Mouse (Mus musculus) ES-Bruce4 (cell line): ENCODE results near the gene Tekt5. TPM values are rescaled to one million over a fixed set of nuclear protein-coding genes. Genes with fewer than 3 reads are reported as not detected.

Experiments
- H3K27ac ChIP-seq: 2 replicates; pipeline ENCODE4 v1.5.1; 2012; ENCODE audit warnings: low read length, inconsistent platforms; ENCODE audit not compliant: insufficient read depth
- H3K27me3 ChIP-seq: 2 replicates; pipeline ENCODE4 v1.6.1; 2012; ENCODE audit warnings: mild to moderate bottlenecking, low read length, inconsistent platforms; ENCODE audit not compliant: control insufficient read depth, poor library complexity, insufficient read depth, severe bottlenecking
- H3K36me3 ChIP-seq: 2 replicates; pipeline ENCODE4 v1.6.1; 2012; ENCODE audit warnings: inconsistent platforms, mild to moderate bottlenecking, low read length, moderate library complexity; ENCODE audit not compliant: control insufficient read depth, poor library complexity, insufficient read depth, severe bottlenecking
- H3K4me1 ChIP-seq: one replicate; pipeline ENCODE4 v1.8.1; 2011; ENCODE audit warnings: low read length; ENCODE audit not compliant: control insufficient read depth, insufficient read depth
- H3K4me3 ChIP-seq: 2 replicates; pipeline ENCODE4 v1.5.1; 2011; ENCODE audit warnings: low read depth, mild to moderate bottlenecking, low read length
- H3K9ac ChIP-seq: 2 replicates; pipeline ENCODE4 v1.6.1; 2012; ENCODE audit warnings: low read depth, mild to moderate bottlenecking, inconsistent platforms; ENCODE audit not compliant: poor library complexity, severe bottlenecking
- H3K9me3 ChIP-seq: replicated peaks from 2 replicates; pipeline ENCODE4 v1.6.1; 2012; ENCODE audit warnings: mild to moderate bottlenecking, low read length, inconsistent platforms; ENCODE audit not compliant: control insufficient read depth, poor library complexity, insufficient read depth, severe bottlenecking
- CTCF ChIP-seq: IDR thresholded peaks from one replicate; pipeline ENCODE4 v1.8.1; 2011; ENCODE audit warnings: low read depth, low read length
- EP300 ChIP-seq: IDR thresholded peaks from 2 replicates; pipeline ENCODE4 v1.6.1; 2011; ENCODE audit warnings: low read depth, low read length; ENCODE audit not compliant: insufficient read depth
- POLR2A ChIP-seq: IDR thresholded peaks from one replicate; pipeline ENCODE4 v1.8.1; 2011; ENCODE audit warnings: low read length; ENCODE audit not compliant: insufficient read depth
- polyA plus RNA-seq: library from polyadenylated mRNA; stranded (reverse); fragments of >200 nt; gene quantifications from 2 replicates; pipeline ENCODE4 v1.2.4, GENCODE M21; 2011; ENCODE audit warnings: low read depth; ENCODE audit not compliant: missing spikeins, insufficient read depth, insufficient read length

Tekt5 gene
- polyA plus RNA-seq, 1 experiment: 0.55 TPM

DNA sequence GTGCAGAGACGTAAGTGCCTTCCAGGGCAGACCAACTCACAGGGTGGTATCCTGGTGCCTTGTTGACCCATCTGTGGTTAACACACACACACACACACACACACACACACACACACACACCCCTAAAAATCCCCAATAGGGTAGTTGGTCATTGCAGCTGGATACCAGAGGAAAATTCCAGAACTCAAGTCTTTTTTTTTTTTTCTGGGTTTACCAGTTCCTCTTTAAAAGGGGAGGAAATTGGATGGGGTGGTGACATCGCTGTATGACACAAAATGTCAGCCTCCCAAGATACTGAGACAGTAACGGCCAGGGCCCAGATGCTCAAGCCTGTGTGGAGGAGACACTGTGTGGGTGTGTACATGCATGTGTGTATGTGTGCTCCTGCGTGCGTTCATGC lies 38.1 kb upstream of the Tekt5 start:
- H3K9me3 ChIP-seq: no peaks in the 10 kb centered on the region
- H3K36me3 ChIP-seq: no peaks in the 10 kb centered on the region
- H3K27ac ChIP-seq: no peak overlapping the region
- no peak overlapping the region for H3K9ac ChIP-seq
- no peaks in the 10 kb centered on the region for H3K4me1 ChIP-seq
- H3K27me3 ChIP-seq: no peaks in the 10 kb centered on the region
- no peak overlapping the region for H3K4me3 ChIP-seq
- TF ChIP-seq EP300 (no peak), CTCF (no peak), POLR2A (no peak)

DNA sequence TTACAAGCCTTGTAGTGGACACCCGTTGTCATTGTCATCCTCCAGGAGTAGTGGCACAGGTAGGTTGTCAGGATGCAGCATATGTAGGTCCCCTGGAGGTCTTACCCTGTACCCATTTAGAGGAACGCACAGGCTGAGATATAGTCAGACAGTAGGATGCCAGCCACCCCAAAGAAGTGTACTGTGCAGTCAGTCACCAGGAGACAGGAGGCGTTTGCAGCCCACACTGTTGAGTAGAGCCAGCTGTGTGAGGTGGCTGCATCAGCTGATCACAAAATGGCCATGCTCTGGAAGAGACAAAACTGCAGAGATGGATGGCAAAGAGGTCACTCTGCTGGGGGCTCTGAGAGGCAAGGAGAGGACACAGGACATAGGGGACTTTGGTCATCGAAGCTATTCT lies 37.1 kb upstream of the Tekt5 start:
- Histone ChIP-seq H3K9me3 (no peaks in the 10 kb centered on the region), H3K27ac (no peak overlapping the region), H3K9ac (no peak overlapping the region), H3K4me1 (no peaks in the 10 kb centered on the region), H3K4me3 (no peak overlapping the region), H3K36me3 (no peaks in the 10 kb centered on the region), H3K27me3 (no peaks in the 10 kb centered on the region)
- no peak for TF ChIP-seq CTCF
- TF ChIP-seq EP300: no peak
- TF ChIP-seq POLR2A: no peak

DNA sequence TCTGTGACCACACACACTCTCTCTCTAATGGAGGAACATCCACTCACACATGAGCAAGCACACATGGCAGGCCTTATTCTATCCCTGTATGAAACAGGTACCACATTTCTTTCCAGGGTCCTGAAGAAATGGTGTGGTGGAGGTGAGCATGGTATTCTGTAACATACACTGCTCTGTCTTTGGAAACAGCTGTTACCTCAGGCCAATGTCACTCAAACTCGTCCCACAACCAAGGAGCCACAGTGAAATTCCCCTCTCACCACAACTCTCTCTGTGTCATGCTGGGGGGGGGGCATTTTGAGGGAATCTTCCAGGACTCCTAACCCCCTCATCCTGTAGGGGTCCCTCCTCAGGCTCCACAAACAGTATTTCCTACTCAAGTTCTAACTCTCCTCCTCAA lies 36.6 kb upstream of the Tekt5 start:
- no peaks in the 10 kb centered on the region for H3K27me3 ChIP-seq
- H3K27ac ChIP-seq: no peak overlapping the region
- H3K4me1 ChIP-seq: no peaks in the 10 kb centered on the region
- TF ChIP-seq POLR2A: no peak
- TF ChIP-seq EP300: no peak
- no peak for TF ChIP-seq CTCF
- H3K9me3 ChIP-seq: no peaks in the 10 kb centered on the region
- H3K9ac ChIP-seq: no peak overlapping the region
- no peaks in the 10 kb centered on the region for H3K36me3 ChIP-seq
- no peak overlapping the region for H3K4me3 ChIP-seq

DNA sequence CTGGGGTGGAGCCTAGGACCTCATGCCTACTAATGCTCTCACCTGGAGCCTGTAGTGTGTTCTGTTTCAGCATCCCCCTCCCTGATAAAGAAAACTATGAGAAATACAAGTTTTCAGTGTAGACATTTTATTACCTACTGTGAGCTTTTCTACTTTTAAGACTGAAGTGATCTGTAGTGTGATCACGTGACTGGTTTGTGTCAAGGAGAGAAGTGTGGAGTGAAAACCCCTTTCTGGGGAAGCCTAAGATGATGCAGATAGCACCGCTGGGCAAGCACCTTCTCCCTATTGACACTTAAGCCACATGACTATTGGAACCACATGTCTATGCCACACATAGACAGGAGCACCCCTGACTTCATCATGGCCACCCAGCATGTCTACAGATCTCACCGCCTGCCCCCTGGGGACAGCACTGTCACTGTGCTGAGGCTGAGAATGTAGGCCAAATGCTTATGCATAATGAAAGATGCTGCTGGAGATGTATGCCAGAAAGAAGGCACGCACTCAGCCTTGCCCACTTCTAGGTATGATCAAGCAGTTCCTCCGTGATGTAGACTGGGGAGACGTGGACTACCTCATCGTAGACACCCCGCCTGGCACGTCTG lies 25.3 kb upstream of the Tekt5 start:
- no peaks in the 10 kb centered on the region for H3K9me3 ChIP-seq
- H3K4me1 ChIP-seq: no peaks in the 10 kb centered on the region
- no peak overlapping the region for H3K9ac ChIP-seq
- TF ChIP-seq CTCF (no peak), EP300 (no peak), POLR2A (no peak)
- peaks cover 18% of the 10 kb centered on the region for H3K36me3 ChIP-seq
- H3K27ac ChIP-seq: no peak overlapping the region
- no peaks in the 10 kb centered on the region for H3K27me3 ChIP-seq
- no peak overlapping the region for H3K4me3 ChIP-seq

GRCm38 (mm10) chr16:10417723-10418259 lies 22.5 kb upstream of the Tekt5 start:
- no peak overlapping the region for H3K9ac ChIP-seq
- H3K27ac ChIP-seq: no peak overlapping the region
- no peak overlapping the region for H3K4me3 ChIP-seq
- H3K36me3 ChIP-seq: peaks cover 5% of the 10 kb centered on the region
- no peaks in the 10 kb centered on the region for H3K9me3 ChIP-seq
- no peak for TF ChIP-seq POLR2A
- no peak for TF ChIP-seq CTCF
- no peak for TF ChIP-seq EP300
- H3K27me3 ChIP-seq: no peaks in the 10 kb centered on the region
- H3K4me1 ChIP-seq: no peaks in the 10 kb centered on the region

- Histone ChIP-seq H3K27me3 (no peaks in the 10 kb centered on the region), H3K4me3 (no peak overlapping the region), H3K9ac (no peak overlapping the region), H3K27ac (no peak overlapping the region), H3K9me3 (no peaks in the 10 kb centered on the region), H3K36me3 (peaks cover 3% of the 10 kb centered on the region), H3K4me1 (no peaks in the 10 kb centered on the region)
- TF ChIP-seq CTCF (peak; percentile 64), POLR2A (no peak)
Observed at GRCm38 (mm10) chr16:10416866-10417265, 21.6 kb upstream of the Tekt5 start.
